Mouse (Mus musculus) liver, adult 2 months (tissue): ENCODE measurements around the gene Mgp. TPM values are rescaled to one million over a fixed set of nuclear protein-coding genes. Genes with fewer than 3 reads are reported as not detected.

Experiments used
- DNase-seq: peaks from one replicate; pipeline ENCODE4 v3.0.0-alpha.2; 2011; ENCODE audit warnings: low read depth, low spot score; ENCODE audit errors: extremely low read depth
- H3K27ac ChIP-seq: fragments of 200-500 bp; replicated peaks from 2 replicates; pipeline ENCODE4 v1.5.1; 2012; ENCODE audit warnings: low read depth, mild to moderate bottlenecking, control low read depth, inconsistent platforms, low read length; ENCODE audit not compliant: insufficient read depth
- H3K27me3 ChIP-seq: fragments of 200-500 bp; 2 replicates; pipeline ENCODE4 v1.6.1; 2012; ENCODE audit warnings: mild to moderate bottlenecking, moderate library complexity, low read length, inconsistent platforms; ENCODE audit not compliant: control insufficient read depth, insufficient read depth
- H3K36me3 ChIP-seq: fragments of 200-500 bp; 2 replicates; pipeline ENCODE4 v1.6.1; 2012; ENCODE audit warnings: low read length, inconsistent platforms; ENCODE audit not compliant: control insufficient read depth, insufficient read depth
- H3K4me1 ChIP-seq: fragments of 200-500 bp; 2 replicates; pipeline ENCODE4 v1.6.1; 2011; ENCODE audit warnings: low read length; ENCODE audit not compliant: control insufficient read depth, insufficient read depth
- H3K4me3 ChIP-seq: fragments of 200-500 bp; 2 replicates; pipeline ENCODE4 v1.5.1; 2011; ENCODE audit warnings: low read depth, mild to moderate bottlenecking, control low read depth, low read length, moderate library complexity; ENCODE audit not compliant: insufficient read depth
- H3K79me2 ChIP-seq: fragments of 200-500 bp; 2 replicates; pipeline ENCODE4 v1.6.1; 2012; ENCODE audit warnings: inconsistent platforms, mild to moderate bottlenecking, low read length, moderate library complexity; ENCODE audit not compliant: control insufficient read depth, insufficient read depth
- H3K9ac ChIP-seq: fragments of 200-500 bp; 2 replicates; pipeline ENCODE4 v1.6.1; 2012; ENCODE audit warnings: low read depth, mild to moderate bottlenecking, control low read depth, inconsistent platforms, low read length
- CTCF ChIP-seq: fragments of 200-500 bp; IDR thresholded peaks from 2 replicates; pipeline ENCODE4 v1.5.1; 2011; ENCODE audit warnings: low read depth, low read length, control low read depth
- POLR2A ChIP-seq: fragments of 200-500 bp; IDR thresholded peaks from 2 replicates; pipeline ENCODE4 v1.6.1; 2011; ENCODE audit warnings: low read length, control low read depth; ENCODE audit not compliant: insufficient read depth; ENCODE audit errors: extremely low read depth
- WGBS: fragments of 180-500 bp; shearing (Covaris S2); methylation state at CpG from one replicate; pipeline ENCODE4 v1.1.7; 2018; 5-methylcytosine and 5-hydroxymethylcytosine counted together
- polyA plus RNA-seq: library from polyadenylated mRNA; depleted of rRNA; stranded (reverse); fragments of >200 nt; gene quantifications from 2 replicates; pipeline ENCODE4 v1.2.3, GENCODE M21; 2012
- total RNA-seq: library from RNA; depleted of rRNA; stranded (reverse); fragments of >200 nt; gene quantifications from 2 replicates; pipeline ENCODE4 v1.2.3, GENCODE M21; 2014

The Mgp gene
- total and polyA plus RNA-seq, 2 experiments, result 7.3 to 10.0 TPM

GRCm38 (mm10) chr6:136912751-136913265 lies 37.2 kb upstream of the Mgp start:
- no peaks in the 10 kb centered on the region for H3K27me3 ChIP-seq
- no peak overlapping the region for H3K9ac ChIP-seq
- H3K36me3 ChIP-seq, result no peaks in the 10 kb centered on the region
- no peak overlapping the region for H3K4me3 ChIP-seq
- 0 out of 2 replicates have a peak overlapping the region, but pooled peaks have one; percentile 12 for H3K27ac ChIP-seq
- 30% methylated on average over 1 of the region's 2 CpGs for WGBS
- TF ChIP-seq POLR2A, result no peak
- no peak for TF ChIP-seq CTCF
- no peaks in the 10 kb centered on the region for H3K79me2 ChIP-seq
- no peak for DNase-seq
- peaks cover 24% of the 10 kb centered on the region for H3K4me1 ChIP-seq

GRCm38 (mm10) chr6:136910247-136910890 lies 34.7 kb upstream of the Mgp start:
- H3K27ac ChIP-seq, result no peak overlapping the region
- no peak overlapping the region for H3K9ac ChIP-seq
- DNase-seq, result peak; percentile 45
- no peaks in the 10 kb centered on the region for H3K36me3 ChIP-seq
- no peaks in the 10 kb centered on the region for H3K27me3 ChIP-seq
- no peak for TF ChIP-seq POLR2A
- TF ChIP-seq CTCF, result no peak
- H3K79me2 ChIP-seq, result no peaks in the 10 kb centered on the region
- H3K4me1 ChIP-seq, result peaks cover 20% of the 10 kb centered on the region
- no peak overlapping the region for H3K4me3 ChIP-seq
- 59% methylated on average over 9 of the region's 9 CpGs for WGBS

GRCm38 (mm10) chr6:136906937-136907293 lies 31.3 kb upstream of the Mgp start:
- Histone ChIP-seq H3K9ac (no peak overlapping the region), H3K27ac (peak overlapping the region; percentile 24), H3K79me2 (no peaks in the 10 kb centered on the region), H3K36me3 (no peaks in the 10 kb centered on the region), H3K4me3 (peak overlapping the region; percentile 22; the same call in 1 of the 2 replicates), H3K27me3 (no peaks in the 10 kb centered on the region), H3K4me1 (peaks cover 6% of the 10 kb centered on the region; the same call in 1 of the 2 replicates)
- WGBS, result 22% methylated on average over 10 of the region's 10 CpGs
- TF ChIP-seq CTCF (no peak), POLR2A (no peak)
- DNase-seq, result peak; percentile 73

GRCm38 (mm10) chr6:136906283-136906936 lies 30.8 kb upstream of the Mgp start:
- no peaks in the 10 kb centered on the region for H3K27me3 ChIP-seq
- H3K4me1 ChIP-seq, result peaks cover 6% of the 10 kb centered on the region; the same call in 1 of the 2 replicates
- H3K79me2 ChIP-seq, result no peaks in the 10 kb centered on the region
- DNase-seq, result no peak
- H3K4me3 ChIP-seq, result no peak overlapping the region
- no peak overlapping the region for H3K9ac ChIP-seq
- H3K36me3 ChIP-seq, result no peaks in the 10 kb centered on the region
- peak overlapping the region; percentile 18 for H3K27ac ChIP-seq
- 43% methylated on average over 19 of the region's 19 CpGs for WGBS
- TF ChIP-seq POLR2A, result no peak
- no peak for TF ChIP-seq CTCF

DNA sequence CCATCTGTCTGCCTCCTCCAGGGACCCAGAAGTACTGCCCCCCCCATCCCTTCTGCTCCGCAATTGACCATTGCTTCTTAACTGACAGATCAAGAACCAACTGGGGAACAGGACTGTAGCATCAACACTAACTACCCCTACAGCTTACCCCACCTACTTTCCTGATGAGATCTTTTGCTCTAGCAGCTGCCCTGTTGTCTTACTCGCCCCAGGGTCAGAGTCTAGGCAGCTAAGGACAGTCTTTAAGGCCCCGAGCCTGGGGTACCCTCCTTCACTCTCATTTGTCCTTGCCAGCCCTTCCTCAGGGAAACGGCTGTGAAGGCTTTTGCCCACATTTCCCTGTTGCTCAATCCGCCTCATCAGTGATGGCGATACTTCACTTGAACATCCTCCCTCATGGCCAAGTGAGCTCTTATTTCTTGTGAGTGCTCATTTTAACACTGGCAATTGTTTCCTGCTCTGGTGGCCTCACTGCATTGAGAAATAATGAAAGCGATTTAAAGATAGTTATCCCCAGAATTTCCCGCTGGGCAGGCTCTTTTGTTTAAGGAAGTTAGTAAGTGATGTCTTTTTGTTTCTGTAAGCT lies 28.4 kb upstream of the Mgp start:
- Histone ChIP-seq H3K27me3 (no peaks in the 10 kb centered on the region), H3K9ac (no peak overlapping the region), H3K27ac (no peak overlapping the region), H3K4me3 (no peak overlapping the region), H3K36me3 (no peaks in the 10 kb centered on the region), H3K4me1 (peaks cover 6% of the 10 kb centered on the region; the same call in 1 of the 2 replicates), H3K79me2 (no peaks in the 10 kb centered on the region)
- no peak for DNase-seq
- TF ChIP-seq CTCF, result no peak
- no peak for TF ChIP-seq POLR2A
- WGBS, result 74% methylated on average over 8 of the region's 8 CpGs
